Mouse (Mus musculus): ENCODE measurements around the gene Sh3pxd2a.

GRCm38 (mm10) chr19:47436236-47436635, 28.0 kb downstream of the Sh3pxd2a start:
- TF ChIP-seq HCFC1 (IDR thresholded peaks at IDR 0.05; ENCODE audit: low read depth, low read length) (no peak), CTCF (conservative IDR thresholded peaks at IDR 0.05 in 1 of 2, IDR thresholded peaks at IDR 0.05 in 1 of 2; ENCODE audit: low read depth in 2 of 2, low read length in 2 of 2) (no peak), MAFK (IDR thresholded peaks at IDR 0.05; ENCODE audit: insufficient replicate concordance, low read length) (no peak), POLR2A (IDR thresholded peaks at IDR 0.05; ENCODE audit: low read depth, low read length) (no peak), E2F4 (IDR thresholded peaks at IDR 0.05; ENCODE audit: insufficient replicate concordance, low read depth, low read length) (no peak), ZMIZ1 (IDR thresholded peaks at IDR 0.05; ENCODE audit: low read depth, low read length) (no peak), JUND (conservative IDR thresholded peaks at IDR 0.05; ENCODE audit: low read depth, low read length) (no peak), TCF12 (IDR thresholded peaks at IDR 0.05; ENCODE audit: low read depth, low read length) (no peak), BHLHE40 (IDR thresholded peaks at IDR 0.05; ENCODE audit: low read depth, low read length) (no peak)

Data from CH12.LX (cell line).